Mouse (Mus musculus) v-Abl transformed pro-B cells (cell line): ENCODE data around the gene Akap11.

Source experiments
- in situ Hi-C, 2 experiments: fragments of 400-800 bp; cut with MboI; formaldehyde crosslinking; loops; one replicate each; pipeline ENCODE4 v1.15.1; 2025; ENCODE audit not compliant: unreplicated experiment in 2 of 2

Akap11 gene

GRCm38 (mm10) chr14:78454970-78455369, 81.6 kb downstream of the Akap11 start:
- in situ Hi-C loops = no loop called here

- in situ Hi-C loops = no loop called here
Observed at GRCm38 (mm10) chr14:78448807-78449406, 87.7 kb downstream of the Akap11 start.

- in situ Hi-C loops = no loop called here
Observed at GRCm38 (mm10) chr14:78448017-78448416, 88.6 kb downstream of the Akap11 start.

GRCm38 (mm10) chr14:78447542-78447941, 89.1 kb downstream of the Akap11 start:
- in situ Hi-C loops = no loop called here
